In the genomic region with DNA sequence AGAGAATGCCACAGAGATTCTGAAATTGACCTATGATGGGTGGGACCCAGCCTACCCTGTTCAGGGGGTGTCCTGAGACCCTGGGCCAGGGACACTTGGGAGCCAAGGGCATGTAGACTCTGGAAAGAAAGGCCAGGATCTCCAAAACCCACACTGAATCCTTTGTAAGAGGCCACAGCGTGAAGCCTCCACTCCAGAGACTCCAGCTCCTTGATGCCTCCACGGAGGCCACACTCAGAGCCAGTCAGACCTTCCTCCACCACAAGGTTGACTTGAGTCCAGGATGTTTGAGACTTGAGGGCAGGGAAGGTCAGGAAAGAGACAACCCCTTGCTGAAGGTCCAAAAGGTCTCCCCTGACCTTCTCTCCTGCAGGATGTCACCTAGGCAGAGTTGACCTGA, we compare ENCODE assay signal across 15 mouse cellular contexts. TPM values are rescaled to one million over a fixed set of nuclear protein-coding genes. Genes with fewer than 3 reads are reported as not detected.
DNase-seq lines count a peak whose midpoint lies in the region; ATAC-seq lines count a peak whose summit lies in the region.
"Had no signal": no experiment of that assay in that cellular context is flagged by ENCODE, and none has a peak within 500 bp of the region (broad histone marks: within the 10 kb centered on the region; RNA-seq: fewer than 3 reads in every experiment).

No protein-coding gene starts in this region.

- H3K36me3 ChIP-seq in hindbrain, embryonic 13.5 days = peaks cover 21% of the 10 kb centered on the region
- H3K36me3 ChIP-seq in hindbrain, embryonic 14.5 days (replicated peaks; ENCODE audit: control insufficient read depth, insufficient read depth) = peaks cover 17% of the 10 kb centered on the region
- H3K36me3 ChIP-seq in midbrain, embryonic 13.5 days = peaks cover 17% of the 10 kb centered on the region
- no peaks in the 10 kb centered on the region; the same call in 1 of the 2 replicates for H3K36me3 ChIP-seq in midbrain, embryonic 11.5 days (ENCODE audit: control insufficient read depth, insufficient read depth, low read length)
- peaks cover under 1% of the 10 kb centered on the region; the same call in 1 of the 2 replicates for H3K36me3 ChIP-seq in limb, embryonic 11.5 days (ENCODE audit: control insufficient read depth, insufficient read depth, low read length)
- H3K36me3 ChIP-seq in neural tube, embryonic 15.5 days = peaks cover 8% of the 10 kb centered on the region; the same call in 1 of the 2 replicates

- H3K4me3 ChIP-seq in hindbrain, embryonic 13.5 days = no peak overlapping the region
- no peak overlapping the region for H3K4me3 ChIP-seq in hindbrain, embryonic 14.5 days (replicated peaks; ENCODE audit: low read length)
- no peak overlapping the region for H3K4me3 ChIP-seq in midbrain, embryonic 13.5 days (replicated peaks)
- no peak overlapping the region for H3K4me3 ChIP-seq in midbrain, embryonic 11.5 days (ENCODE audit: low read depth, low read length)
- H3K4me3 ChIP-seq in limb, embryonic 11.5 days (ENCODE audit: low read depth, low read length) = no peak overlapping the region
- H3K4me3 ChIP-seq in neural tube, embryonic 15.5 days (replicated peaks) = no peak overlapping the region

- 88% methylated on average over 2 of the region's 2 CpGs for WGBS in hindbrain, embryonic 13.5 days
- 68% methylated on average over 2 of the region's 2 CpGs for WGBS in hindbrain, embryonic 14.5 days
- WGBS in midbrain, embryonic 13.5 days = 93% methylated on average over 2 of the region's 2 CpGs
- WGBS in midbrain, embryonic 11.5 days = 89% methylated on average over 2 of the region's 2 CpGs
- 85% methylated on average over 2 of the region's 2 CpGs for WGBS in limb, embryonic 11.5 days
- WGBS in neural tube, embryonic 15.5 days = 83% methylated on average over 2 of the region's 2 CpGs

- peak; percentile 7; the same call in 1 of the 2 replicates for ATAC-seq in hindbrain, embryonic 13.5 days (ENCODE audit: low FRiP score)
- no peak; the same call in 1 of the 2 replicates for ATAC-seq in hindbrain, embryonic 14.5 days (ENCODE audit: low FRiP score)
- no peak for ATAC-seq in midbrain, embryonic 13.5 days
- no peak for ATAC-seq in midbrain, embryonic 11.5 days (ENCODE audit: low FRiP score)
- no peak for ATAC-seq in limb, embryonic 11.5 days (ENCODE audit: insufficient number of reproducible peaks, low FRiP score, low TSS enrichment, low read depth)
- no peak for ATAC-seq in neural tube, embryonic 15.5 days (ENCODE audit: low FRiP score)

- peaks cover 16% of the 10 kb centered on the region for H3K4me1 ChIP-seq in hindbrain, embryonic 13.5 days (replicated peaks)
- H3K4me1 ChIP-seq in hindbrain, embryonic 14.5 days (replicated peaks; ENCODE audit: control insufficient read depth, insufficient read depth, low read length) = peaks cover 5% of the 10 kb centered on the region
- H3K4me1 ChIP-seq in midbrain, embryonic 13.5 days (replicated peaks) = peaks cover 15% of the 10 kb centered on the region
- H3K4me1 ChIP-seq in midbrain, embryonic 11.5 days (ENCODE audit: control insufficient read depth, insufficient read depth, low read length) = 0 out of 2 replicates have a peak, but pooled peaks cover 7% of the 10 kb centered on the region
- no peaks in the 10 kb centered on the region for H3K4me1 ChIP-seq in limb, embryonic 11.5 days (ENCODE audit: control insufficient read depth, insufficient read depth, low read length)
- peaks cover 15% of the 10 kb centered on the region for H3K4me1 ChIP-seq in neural tube, embryonic 15.5 days

- H3K4me2 ChIP-seq in hindbrain, embryonic 13.5 days = no peak overlapping the region
- no peak overlapping the region for H3K4me2 ChIP-seq in hindbrain, embryonic 14.5 days (replicated peaks)
- peak overlapping the region; percentile 93; the same call in 1 of the 2 replicates for H3K4me2 ChIP-seq in midbrain, embryonic 13.5 days (replicated peaks)
- H3K4me2 ChIP-seq in midbrain, embryonic 11.5 days = no peak overlapping the region
- no peak overlapping the region for H3K4me2 ChIP-seq in limb, embryonic 11.5 days (ENCODE audit: low read depth, severe bottlenecking)
- peak overlapping the region; percentile 94; the same call in 1 of the 2 replicates for H3K4me2 ChIP-seq in neural tube, embryonic 15.5 days

- H3K27me3 ChIP-seq in hindbrain, embryonic 13.5 days = peaks cover 20% of the 10 kb centered on the region; the same call in 1 of the 2 replicates
- 0 out of 2 replicates have a peak, but pooled peaks cover 4% of the 10 kb centered on the region for H3K27me3 ChIP-seq in hindbrain, embryonic 14.5 days (ENCODE audit: control insufficient read depth, insufficient read depth, low read length)
- peaks cover 12% of the 10 kb centered on the region for H3K27me3 ChIP-seq in midbrain, embryonic 13.5 days
- H3K27me3 ChIP-seq in midbrain, embryonic 11.5 days (ENCODE audit: control insufficient read depth, insufficient read depth, low read length) = no peaks in the 10 kb centered on the region; the same call in 1 of the 2 replicates
- H3K27me3 ChIP-seq in limb, embryonic 11.5 days (ENCODE audit: control insufficient read depth, insufficient read depth, low read length) = no peaks in the 10 kb centered on the region
- no peaks in the 10 kb centered on the region for H3K27me3 ChIP-seq in neural tube, embryonic 15.5 days (replicated peaks)
- H3K27me3 ChIP-seq: embryonic facial prominence, embryonic 15.5 days had no signal

- H3K9ac ChIP-seq in hindbrain, embryonic 13.5 days = no peak overlapping the region
- no peak overlapping the region for H3K9ac ChIP-seq in hindbrain, embryonic 14.5 days
- no peak overlapping the region for H3K9ac ChIP-seq in midbrain, embryonic 13.5 days (replicated peaks)
- no peak overlapping the region for H3K9ac ChIP-seq in midbrain, embryonic 11.5 days (ENCODE audit: low read length)
- no peak overlapping the region for H3K9ac ChIP-seq in limb, embryonic 11.5 days (ENCODE audit: low read length)
- no peak overlapping the region for H3K9ac ChIP-seq in neural tube, embryonic 15.5 days (replicated peaks)

- no peaks in the 10 kb centered on the region for H3K9me3 ChIP-seq in hindbrain, embryonic 13.5 days
- H3K9me3 ChIP-seq in hindbrain, embryonic 14.5 days (ENCODE audit: control insufficient read depth, low read length) = no peaks in the 10 kb centered on the region
- no peaks in the 10 kb centered on the region for H3K9me3 ChIP-seq in midbrain, embryonic 13.5 days
- no peaks in the 10 kb centered on the region for H3K9me3 ChIP-seq in midbrain, embryonic 11.5 days (ENCODE audit: control insufficient read depth, low read length)
- no peaks in the 10 kb centered on the region for H3K9me3 ChIP-seq in limb, embryonic 11.5 days (ENCODE audit: control insufficient read depth, low read length)
- no peaks in the 10 kb centered on the region for H3K9me3 ChIP-seq in neural tube, embryonic 15.5 days (replicated peaks)
- H3K9me3 ChIP-seq: embryonic facial prominence, embryonic 15.5 days; neural tube, embryonic 13.5 days had no signal

- H3K27ac ChIP-seq in hindbrain, embryonic 13.5 days = no peak overlapping the region
- no peak overlapping the region for H3K27ac ChIP-seq in hindbrain, embryonic 14.5 days
- no peak overlapping the region for H3K27ac ChIP-seq in midbrain, embryonic 13.5 days
- H3K27ac ChIP-seq in midbrain, embryonic 11.5 days (ENCODE audit: low read depth, low read length) = no peak overlapping the region
- H3K27ac ChIP-seq in limb, embryonic 11.5 days (replicated peaks; ENCODE audit: low read depth, low read length) = no peak overlapping the region
- no peak overlapping the region for H3K27ac ChIP-seq in neural tube, embryonic 15.5 days (replicated peaks)
- H3K27ac ChIP-seq: embryonic facial prominence, embryonic 15.5 days; layer of hippocampus, adult 2 months; neural tube, embryonic 13.5 days had no signal

- DNase-seq in hindbrain, embryonic 14.5 days (ENCODE audit: low spot score) = no peak
- no peak for DNase-seq in midbrain, embryonic 11.5 days (ENCODE audit: low spot score, missing footprints)
- DNase-seq in limb, embryonic 11.5 days (ENCODE audit: low spot score) = peak; percentile 20
- DNase-seq in frontal cortex, postnatal 36 days (ENCODE audit: low spot score in 2 of 2) = no peak
- DNase-seq: adrenal gland, adult 8-10 months; cerebellum, postnatal 36 days; kidney, adult 8-10 months; right cerebral cortex, adult 18-20 months had no signal

RNA-seq across cellular contexts. Expression of a gene that starts 0.8 kb away (rescaled TPM):
- 14.5 and 16.5 TPM in 2 replicates for polyA plus RNA-seq in hindbrain, embryonic 13.5 days (2015; fragmentation: Nextera tagmentation; extraction: Ambion mirVana)
- 15.5 and 21.4 TPM in 2 replicates for polyA plus RNA-seq in hindbrain, embryonic 14.5 days (2014; fragmentation: Nextera tagmentation; extraction: Ambion mirVana)
- 9.5 and 10.5 TPM in 2 replicates for polyA plus RNA-seq in midbrain, embryonic 13.5 days (2015; fragmentation: Nextera tagmentation; extraction: Ambion mirVana)
- 10.5 and 13.4 TPM in 2 replicates for polyA plus RNA-seq in midbrain, embryonic 11.5 days (2014; fragmentation: Nextera tagmentation; extraction: Ambion mirVana)
- polyA plus RNA-seq in limb, embryonic 11.5 days (2014; fragmentation: Nextera tagmentation; extraction: Ambion mirVana) = 20.3 and 21.8 TPM in 2 replicates
- 23.7 and 26.2 TPM in 2 replicates for polyA plus RNA-seq in neural tube, embryonic 15.5 days (2015; fragmentation: Nextera tagmentation; extraction: Ambion mirVana)

RNA-seq across cellular contexts. Expression of a gene that starts 20.6 kb away (rescaled TPM):
- 52.4 and 57.1 TPM in 2 replicates for polyA plus RNA-seq in hindbrain, embryonic 13.5 days (2015; fragmentation: Nextera tagmentation; extraction: Ambion mirVana)
- polyA plus RNA-seq in hindbrain, embryonic 14.5 days (2014; fragmentation: Nextera tagmentation; extraction: Ambion mirVana) = 53.1 and 53.5 TPM in 2 replicates
- polyA plus RNA-seq in midbrain, embryonic 13.5 days (2015; fragmentation: Nextera tagmentation; extraction: Ambion mirVana) = 50.4 and 61.4 TPM in 2 replicates
- 33.0 and 41.8 TPM in 2 replicates for polyA plus RNA-seq in midbrain, embryonic 11.5 days (2014; fragmentation: Nextera tagmentation; extraction: Ambion mirVana)
- 54.2 and 56.2 TPM in 2 replicates for polyA plus RNA-seq in limb, embryonic 11.5 days (2014; fragmentation: Nextera tagmentation; extraction: Ambion mirVana)
- polyA plus RNA-seq in neural tube, embryonic 15.5 days (2015; fragmentation: Nextera tagmentation; extraction: Ambion mirVana) = 61.7 and 68.6 TPM in 2 replicates

RNA-seq across cellular contexts. Expression of a gene that starts 52.7 kb away (rescaled TPM):
- polyA plus RNA-seq in hindbrain, embryonic 13.5 days (2015; fragmentation: Nextera tagmentation; extraction: Ambion mirVana) = not detected in 2 replicates
- polyA plus RNA-seq in hindbrain, embryonic 14.5 days (2014; fragmentation: Nextera tagmentation; extraction: Ambion mirVana) = not detected in 2 replicates
- polyA plus RNA-seq in midbrain, embryonic 13.5 days (2015; fragmentation: Nextera tagmentation; extraction: Ambion mirVana) = not detected in 2 replicates
- polyA plus RNA-seq in midbrain, embryonic 11.5 days (2014; fragmentation: Nextera tagmentation; extraction: Ambion mirVana) = not detected in 2 replicates
- not detected in 2 replicates for polyA plus RNA-seq in limb, embryonic 11.5 days (2014; fragmentation: Nextera tagmentation; extraction: Ambion mirVana)
- 0.37 TPM in 1 of 2 replicates, not detected in the other for polyA plus RNA-seq in neural tube, embryonic 15.5 days (2015; fragmentation: Nextera tagmentation; extraction: Ambion mirVana)
- polyA plus RNA-seq: embryonic facial prominence, embryonic 15.5 days; neural tube, embryonic 13.5 days; stomach, embryonic 14.5 days had no signal

Comparison
In these comparisons a context has a peak if more than half of its experiments do, and no peak if none do; other contexts are left out.
1. H3K4me2 ChIP-seq: peak in midbrain, embryonic 13.5 days (single experiment) and neural tube, embryonic 15.5 days (single experiment); none in hindbrain, embryonic 13.5 days (single experiment), hindbrain, embryonic 14.5 days (single experiment), midbrain, embryonic 11.5 days (single experiment) and limb, embryonic 11.5 days (single experiment).